Mouse (Mus musculus): Measurements from ENCODE around the gene Prps1l1.

Prps1l1 gene

GRCm38 (mm10) chr12:34984461-34984860, at the start of gene Prps1l1:
Prps1l1 (plus strand) TSS chr12:34984761.
- DNase-seq = no peak

GRCm38 (mm10) chr12:34937918-34938317, 46.6 kb upstream of the Prps1l1 start:
- DNase-seq = peak in 1 of 2 experiments; percentile 19

GRCm38 (mm10) chr12:34949066-34949706, 35.4 kb upstream of the Prps1l1 start:
- no peak for DNase-seq

- no peak for DNase-seq
Measured at GRCm38 (mm10) chr12:34975991-34976390, 8.6 kb upstream of the Prps1l1 start.

GRCm38 (mm10) chr12:34985865-34986264, 1.3 kb downstream of the Prps1l1 start:
- DNase-seq = no peak

- DNase-seq = no peak
Measured at GRCm38 (mm10) chr12:34989537-34990200, 5.1 kb downstream of the Prps1l1 start.

- DNase-seq = no peak
Measured at GRCm38 (mm10) chr12:34990387-34990786, 5.8 kb downstream of the Prps1l1 start.

GRCm38 (mm10) chr12:34991900-34992299, 7.3 kb downstream of the Prps1l1 start:
- no peak for DNase-seq

GRCm38 (mm10) chr12:34997597-34998182, 13.1 kb downstream of the Prps1l1 start:
- no peak for DNase-seq

GRCm38 (mm10) chr12:34998778-34999467, 14.4 kb downstream of the Prps1l1 start:
- DNase-seq = no peak

GRCm38 (mm10) chr12:35000323-35000722, 15.8 kb downstream of the Prps1l1 start:
- no peak for DNase-seq

GRCm38 (mm10) chr12:35005748-35006147, 21.2 kb downstream of the Prps1l1 start:
- DNase-seq = no peak

GRCm38 (mm10) chr12:35007851-35008250, 23.3 kb downstream of the Prps1l1 start:
- DNase-seq = no peak

- no peak for DNase-seq
Measured at GRCm38 (mm10) chr12:35008340-35009137, 24.0 kb downstream of the Prps1l1 start.

- no peak for DNase-seq
Measured at GRCm38 (mm10) chr12:35011462-35011861, 26.9 kb downstream of the Prps1l1 start.

GRCm38 (mm10) chr12:35013950-35014349, 29.4 kb downstream of the Prps1l1 start:
- DNase-seq = no peak

- no peak for DNase-seq
Measured at GRCm38 (mm10) chr12:35016056-35016455, 31.5 kb downstream of the Prps1l1 start.

- no peak for DNase-seq
Measured at GRCm38 (mm10) chr12:35016481-35017250, 32.1 kb downstream of the Prps1l1 start.

- DNase-seq = no peak
Measured at GRCm38 (mm10) chr12:35018679-35019237, 34.2 kb downstream of the Prps1l1 start.

- no peak for DNase-seq
Measured at GRCm38 (mm10) chr12:35021285-35021684, 36.7 kb downstream of the Prps1l1 start.

- DNase-seq = no peak
Measured at GRCm38 (mm10) chr12:35022066-35022465, 37.5 kb downstream of the Prps1l1 start.

All from spleen, adult 18-20 months (tissue).